Mouse (Mus musculus) central nervous system, embryonic 18 days (tissue): ENCODE measurements around the gene Ifi214. TPM values are rescaled to one million over a fixed set of nuclear protein-coding genes. Genes with fewer than 3 reads are reported as not detected.

Experiments used
- polyA plus RNA-seq: library from polyadenylated mRNA; depleted of rRNA; stranded (reverse); fragments of >200 nt; gene quantifications from 2 replicates; pipeline ENCODE4 v1.2.3, GENCODE M21; 2012; rRNA removed

The Ifi214 gene
- polyA plus RNA-seq = not detected in 2 replicates

DNA sequence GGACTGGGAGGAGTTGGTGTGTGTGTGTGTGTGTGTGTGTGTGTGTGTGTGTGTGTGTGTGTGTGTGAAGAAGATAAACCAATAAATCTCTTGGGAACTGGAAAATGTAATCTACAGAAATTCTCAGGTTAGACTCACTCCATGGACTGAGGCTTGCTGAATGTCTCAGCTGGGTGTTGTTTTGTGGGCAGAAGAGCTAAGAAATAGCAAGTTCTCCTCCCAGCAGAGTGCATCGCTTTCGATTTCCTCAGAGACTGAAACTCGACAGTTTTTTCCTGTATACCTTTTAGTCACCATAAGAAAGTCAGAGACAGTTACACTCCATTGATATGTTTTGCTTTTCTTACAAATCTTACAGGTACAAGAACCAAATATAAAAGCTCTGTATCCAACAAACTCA, at the start of gene Ifi214:
Gene Ifi214 (minus strand): TSS at position 167 of the 400 bp plus-strand sequence.

DNA sequence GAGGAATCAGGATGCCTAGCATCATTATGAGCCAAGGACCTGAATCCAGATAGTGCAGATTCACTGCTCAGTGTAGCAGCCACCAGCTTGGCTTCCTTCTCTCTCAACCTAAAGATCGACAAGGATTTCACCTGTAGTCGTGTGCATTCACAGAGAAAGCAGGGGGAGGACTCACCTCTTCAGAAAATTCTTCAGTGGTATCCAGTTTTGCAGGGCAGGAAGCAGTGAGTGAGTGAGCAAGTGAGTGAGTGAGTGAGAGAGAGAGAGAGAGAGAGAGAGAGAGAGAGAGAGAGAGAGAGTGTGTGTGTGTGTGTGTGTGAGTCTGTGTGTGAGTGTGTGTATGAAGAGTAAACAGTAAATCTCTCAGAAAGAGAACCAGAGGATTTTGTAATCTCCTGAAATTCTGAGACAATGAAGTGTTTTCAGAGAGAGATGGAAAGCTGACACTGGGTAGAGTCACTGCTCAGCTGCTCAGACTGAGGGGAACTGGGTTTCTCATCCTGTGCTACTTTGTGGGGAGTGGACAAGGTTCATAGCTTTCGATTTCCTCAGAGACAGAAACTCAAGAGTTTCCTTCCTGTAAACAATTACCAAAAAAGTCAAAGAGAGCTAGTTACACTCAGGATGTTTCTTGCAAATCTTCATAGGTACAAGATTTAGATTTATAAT, 44.8 kb downstream of the Ifi214 start, which contains the start of gene Ifi206:
Gene Ifi206 (minus strand): TSS at position 230 of the 669 bp plus-strand sequence.

Other genes with a start within 250 kb of the Ifi214 start
- gene Ackr1, start 202.2 kb downstream of the Ifi214 start, polyA plus RNA-seq = 96.9 and 102 TPM in 2 replicates
- 3.2 and 3.6 TPM in 2 replicates for gene Aim2, start 185.1 kb downstream of the Ifi214 start, polyA plus RNA-seq
- 319 and 352 TPM in 2 replicates for gene Cadm3, start 168.3 kb downstream of the Ifi214 start, polyA plus RNA-seq
- gene Ifi206, start 44.9 kb downstream of the Ifi214 start, polyA plus RNA-seq = 0.12 TPM in 2 replicates
- gene Ifi213, start 63.3 kb upstream of the Ifi214 start, polyA plus RNA-seq = 0.19 and 0.49 TPM in 2 replicates
- gene Ifi209, start 95.0 kb upstream of the Ifi214 start, polyA plus RNA-seq = 0.09 and 0.13 TPM in 2 replicates
- 0.03 TPM in 1 of 2 replicates, not detected in the other for gene Ifi208, start 137.7 kb upstream of the Ifi214 start, polyA plus RNA-seq
- 0.65 and 0.84 TPM in 2 replicates for gene Ifi207, start 205.8 kb upstream of the Ifi214 start, polyA plus RNA-seq
- 0.63 and 0.70 TPM in 2 replicates for gene Ifi204, start 231.0 kb upstream of the Ifi214 start, polyA plus RNA-seq